Mouse (Mus musculus) brain, embryonic 14.5 days (tissue): ENCODE results near the gene Dbil5. TPM values are rescaled to one million over a fixed set of nuclear protein-coding genes. Genes with fewer than 3 reads are reported as not detected.

ENCODE experiments used
- DNase-seq: peaks from one replicate; pipeline ENCODE4 v3.0.0-alpha.2; 2011; ENCODE audit warnings: low read depth
- CTCF ChIP-seq: fragments of 200-500 bp; IDR thresholded peaks from 2 replicates; pipeline ENCODE4 v1.5.1; 2012; ENCODE audit warnings: inconsistent platforms, mild to moderate bottlenecking, moderate library complexity, borderline replicate concordance; ENCODE audit not compliant: insufficient read depth, insufficient read length; ENCODE audit errors: extremely low read depth
- POLR2A ChIP-seq: fragments of 200-500 bp; IDR thresholded peaks from 2 replicates; pipeline ENCODE4 v1.6.1; 2012; ENCODE audit warnings: mild to moderate bottlenecking, inconsistent platforms, borderline replicate concordance; ENCODE audit not compliant: poor library complexity, insufficient read depth, insufficient read length, severe bottlenecking; ENCODE audit errors: extremely low read depth
- polyA plus RNA-seq: library from polyadenylated mRNA; depleted of rRNA; stranded (reverse); fragments of >200 nt; gene quantifications from 2 replicates; pipeline ENCODE4 v1.2.3, GENCODE M21; 2012

Dbil5 gene
- polyA plus RNA-seq, 1 experiment, result 0.75 TPM

DNA sequence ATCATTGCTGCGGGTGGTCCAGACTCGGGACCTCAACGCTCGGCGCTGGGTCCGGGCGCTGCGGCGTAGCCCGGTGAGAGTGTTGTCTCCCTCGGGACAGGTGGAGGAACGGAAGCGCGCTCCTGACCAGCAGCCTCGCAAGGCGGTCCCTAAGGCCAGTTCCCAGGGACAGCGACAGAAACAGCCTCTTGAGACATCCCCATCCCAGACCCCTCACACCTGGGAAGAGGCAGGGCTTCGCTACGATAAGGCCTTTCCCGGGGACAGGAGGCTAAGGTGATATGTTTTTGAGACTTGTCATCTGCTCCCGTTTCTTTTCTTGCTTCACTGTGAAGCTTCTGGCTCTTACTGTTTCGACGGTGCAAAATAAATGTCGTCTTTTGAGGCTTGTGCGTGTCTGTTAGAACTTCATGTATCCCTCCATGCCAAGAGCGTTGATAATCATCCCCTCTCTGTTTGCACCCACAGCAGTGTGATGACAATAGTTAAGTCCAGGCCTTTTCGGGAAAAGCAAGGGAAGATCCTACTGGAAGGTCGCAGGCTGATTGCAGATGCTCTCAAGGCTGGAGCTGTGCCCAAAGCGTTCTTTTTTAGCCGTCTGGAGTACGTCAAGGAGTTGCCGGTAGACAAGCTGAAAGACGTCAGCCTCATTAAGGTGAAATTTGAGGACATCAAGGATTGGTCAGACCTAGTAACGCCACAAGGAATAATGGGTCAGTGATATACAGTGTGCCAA lies 26.6 kb downstream of the Dbil5 start:
- no peak for TF ChIP-seq CTCF
- no peak for TF ChIP-seq POLR2A
- DNase-seq, result no peak

DNA sequence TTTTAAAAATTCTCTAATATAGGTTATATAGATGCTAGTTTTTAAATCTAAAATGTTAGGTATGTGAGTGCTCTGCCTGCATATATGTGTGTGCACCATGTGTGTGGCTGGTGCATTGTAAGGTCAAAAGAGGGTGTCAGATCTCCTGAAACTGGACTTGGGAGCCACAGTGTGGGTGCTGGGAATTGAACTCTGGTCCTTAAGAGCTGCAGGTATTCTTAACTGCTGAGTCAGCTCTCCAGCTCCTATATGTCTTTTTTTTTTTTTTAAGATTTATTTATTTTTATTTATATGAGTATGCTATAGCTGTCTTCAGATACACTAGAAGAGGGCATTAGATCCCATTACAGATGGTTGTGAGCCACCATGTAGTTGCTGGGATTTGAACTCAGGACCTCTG lies 29.0 kb downstream of the Dbil5 start:
- TF ChIP-seq POLR2A, result no peak
- TF ChIP-seq CTCF, result no peak
- DNase-seq, result no peak

DNA sequence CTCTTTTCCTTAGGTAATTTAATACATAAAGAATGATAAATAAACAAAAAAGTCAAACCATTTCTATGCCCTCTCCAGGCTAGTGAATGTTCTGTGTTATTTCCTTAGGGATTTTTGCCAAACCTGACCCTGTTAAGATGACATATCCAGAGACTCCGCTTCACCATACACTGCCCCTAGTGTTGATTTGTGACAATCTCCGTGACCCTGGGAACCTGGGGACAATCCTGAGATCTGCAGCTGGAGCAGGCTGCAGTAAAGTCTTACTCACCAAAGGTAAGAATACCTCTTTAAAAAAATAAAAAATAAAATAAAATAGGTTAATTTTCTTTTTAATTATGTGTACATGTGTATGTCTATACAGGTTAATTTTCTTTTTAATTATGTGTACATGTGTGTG lies 29.8 kb downstream of the Dbil5 start:
- TF ChIP-seq CTCF (peak; percentile 26; the same call in 1 of the 2 replicates), POLR2A (no peak)
- DNase-seq, result no peak

DNA sequence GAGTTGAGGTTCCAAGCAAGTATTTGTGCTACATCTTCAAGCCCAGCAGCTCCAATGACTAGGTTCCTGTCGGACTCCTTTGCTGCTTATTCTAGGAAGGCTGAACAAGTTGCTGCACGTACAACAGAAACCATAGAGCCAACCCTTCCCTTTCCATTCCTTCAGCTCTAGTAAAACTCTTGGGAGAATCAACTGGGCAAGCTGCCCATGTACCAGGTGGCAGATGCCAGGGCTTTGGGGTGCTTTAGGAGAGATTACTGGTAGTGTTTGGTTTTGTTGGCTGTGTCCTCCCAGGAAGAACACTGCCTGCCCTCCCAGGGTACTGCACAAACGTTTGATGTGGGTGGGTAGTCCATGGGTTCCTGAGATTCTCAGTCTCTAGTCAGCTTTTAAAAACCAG lies 34.6 kb downstream of the Dbil5 start:
- DNase-seq, result peak; percentile 39
- TF ChIP-seq CTCF (no peak), POLR2A (no peak)

DNA sequence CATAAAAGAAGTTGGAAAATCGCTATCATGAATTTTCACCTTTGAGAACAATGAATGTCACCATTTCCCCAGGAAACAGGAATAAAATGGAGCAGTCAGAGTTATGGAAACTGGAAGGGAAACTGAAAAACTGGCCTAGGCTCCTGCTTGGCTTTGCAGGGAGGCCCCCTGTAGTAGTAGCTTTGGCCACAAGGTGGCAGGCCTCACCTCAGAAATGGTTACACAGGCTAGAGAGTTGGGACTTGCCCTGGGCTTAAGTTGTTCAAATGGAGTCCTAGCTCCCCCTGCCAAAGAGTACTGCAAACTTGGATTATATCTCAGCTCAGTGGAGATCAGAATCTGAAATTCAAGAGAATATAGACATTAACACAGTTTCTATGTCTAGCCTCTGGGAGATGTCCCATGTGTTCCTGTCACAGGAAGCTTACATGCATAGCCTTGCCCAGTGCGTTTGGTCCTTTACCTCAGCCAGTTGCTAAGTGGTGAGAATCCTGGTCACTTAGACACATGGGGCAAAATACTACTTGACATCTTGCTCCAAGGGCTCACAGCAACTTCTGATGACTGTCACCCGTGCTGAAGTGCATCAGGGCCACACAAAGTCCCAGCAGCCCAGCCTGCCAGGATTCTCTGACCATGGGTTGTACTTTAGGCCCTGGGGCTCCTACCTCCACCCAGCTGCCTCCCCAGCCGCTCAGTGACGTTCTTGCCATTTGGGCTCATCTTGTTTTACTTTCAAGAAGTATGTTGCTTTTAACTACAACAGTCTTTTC lies 35.9 kb downstream of the Dbil5 start:
- DNase-seq, result peak; percentile 91
- peak; percentile 95 for TF ChIP-seq CTCF
- TF ChIP-seq POLR2A, result no peak

DNA sequence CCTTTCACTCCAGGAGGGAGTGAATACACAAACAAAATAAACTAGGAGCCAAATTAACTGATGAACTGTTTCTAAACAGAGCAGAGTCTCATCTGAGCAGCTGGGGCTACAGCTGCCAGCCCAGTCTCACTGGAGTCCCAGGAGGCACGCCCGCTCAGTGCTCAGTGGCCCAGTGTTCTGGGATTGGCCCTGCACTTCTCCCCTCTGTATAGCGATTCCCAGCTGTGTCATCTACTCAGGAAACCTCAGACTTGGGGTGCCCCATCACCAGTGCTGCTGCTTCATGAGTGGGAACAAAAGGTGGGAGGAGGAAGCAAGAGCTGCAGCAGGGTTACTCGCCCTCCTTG lies 36.5 kb downstream of the Dbil5 start:
- TF ChIP-seq POLR2A, result no peak
- TF ChIP-seq CTCF, result no peak
- DNase-seq, result no peak

DNA sequence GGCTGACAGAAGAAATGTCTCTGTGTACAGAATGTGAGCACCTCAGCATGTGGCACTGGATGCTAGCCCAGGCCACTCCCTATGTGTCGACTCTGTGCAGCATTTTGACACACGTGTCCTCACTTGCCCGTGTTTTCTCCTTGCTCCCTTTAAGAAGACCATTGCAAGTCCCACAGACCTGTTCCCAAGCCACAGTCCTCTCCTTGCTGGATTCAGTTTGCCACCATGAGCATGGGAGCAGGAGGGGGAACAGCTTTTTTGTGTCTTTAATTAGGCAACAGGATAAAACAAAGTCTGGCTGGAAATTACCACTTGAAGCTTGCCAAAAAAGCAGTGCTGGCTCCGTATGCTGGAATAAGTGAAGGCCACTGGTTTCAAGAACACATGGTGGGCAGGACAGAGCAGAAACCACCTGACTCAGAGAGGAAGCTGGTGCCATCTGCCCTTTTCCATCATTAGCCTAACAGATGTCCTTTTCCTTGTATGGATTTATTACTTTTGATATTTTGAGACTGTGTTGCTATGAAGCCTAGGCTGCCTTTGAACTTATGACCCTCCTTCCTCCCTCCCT lies 38.1 kb downstream of the Dbil5 start:
- TF ChIP-seq POLR2A (no peak), CTCF (no peak)
- DNase-seq, result peak; percentile 85

DNA sequence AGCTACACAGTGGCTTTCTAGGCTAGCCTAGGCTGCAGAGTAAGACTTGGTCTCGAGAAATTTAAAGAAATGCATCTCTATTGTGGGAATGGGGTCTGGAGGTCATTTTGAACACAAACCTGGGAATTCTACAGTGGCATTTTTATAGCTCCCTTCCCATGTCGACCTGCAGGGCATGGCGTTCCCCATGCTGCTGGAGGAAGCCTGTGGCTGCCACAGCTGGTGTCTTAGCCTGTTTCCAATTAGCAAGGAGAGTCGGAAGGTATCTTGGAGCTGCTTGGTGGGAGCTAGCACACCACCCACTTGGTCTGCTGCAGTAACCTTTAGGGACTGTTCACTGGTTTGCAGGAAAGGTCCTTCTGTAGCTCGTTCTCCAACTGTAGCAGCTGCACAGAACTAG lies 38.7 kb downstream of the Dbil5 start:
- no peak for TF ChIP-seq CTCF
- no peak for TF ChIP-seq POLR2A
- DNase-seq, result peak; percentile 10

DNA sequence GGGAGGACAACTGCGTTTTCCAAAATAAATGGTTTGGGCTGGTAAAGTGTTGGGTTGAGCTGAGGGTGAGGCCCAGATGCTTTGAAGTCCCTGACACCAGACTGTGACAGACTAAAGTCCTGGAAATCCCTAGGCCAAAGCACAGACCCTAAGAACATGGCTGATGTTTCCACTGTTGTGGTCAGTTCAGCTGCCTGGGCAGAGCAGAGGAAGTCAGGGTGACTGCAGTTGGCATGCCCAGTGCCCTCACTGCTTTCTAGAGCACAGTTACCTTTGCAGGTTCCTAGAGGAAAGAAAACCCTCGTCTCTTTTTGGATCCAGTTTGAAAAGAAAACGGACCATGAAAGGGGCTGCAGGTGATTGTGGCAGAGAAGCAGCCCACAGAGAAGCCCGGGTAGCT lies 40.0 kb downstream of the Dbil5 start:
- TF ChIP-seq CTCF (no peak), POLR2A (no peak)
- no peak for DNase-seq

DNA sequence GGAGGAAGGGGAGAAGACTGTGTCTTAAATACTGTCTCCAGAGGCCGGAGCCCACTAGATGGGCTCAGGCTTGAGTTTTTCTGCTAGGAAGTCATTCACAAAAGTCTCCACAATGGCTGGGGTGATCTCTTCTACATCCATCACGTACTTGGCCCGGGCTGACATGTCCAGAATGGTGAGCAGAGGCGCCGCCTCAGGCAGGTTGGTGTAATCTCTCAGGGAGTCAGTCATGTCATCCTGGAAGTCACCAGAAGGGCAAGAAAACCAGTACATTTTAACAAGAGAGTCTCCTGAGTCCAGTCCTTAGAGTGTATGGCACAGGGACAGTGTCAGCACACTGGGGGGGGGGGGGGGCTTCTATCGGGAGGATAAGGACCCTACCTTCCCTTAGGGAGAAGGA lies 41.1 kb downstream of the Dbil5 start:
- DNase-seq, result no peak
- TF ChIP-seq CTCF (no peak), POLR2A (no peak)

DNA sequence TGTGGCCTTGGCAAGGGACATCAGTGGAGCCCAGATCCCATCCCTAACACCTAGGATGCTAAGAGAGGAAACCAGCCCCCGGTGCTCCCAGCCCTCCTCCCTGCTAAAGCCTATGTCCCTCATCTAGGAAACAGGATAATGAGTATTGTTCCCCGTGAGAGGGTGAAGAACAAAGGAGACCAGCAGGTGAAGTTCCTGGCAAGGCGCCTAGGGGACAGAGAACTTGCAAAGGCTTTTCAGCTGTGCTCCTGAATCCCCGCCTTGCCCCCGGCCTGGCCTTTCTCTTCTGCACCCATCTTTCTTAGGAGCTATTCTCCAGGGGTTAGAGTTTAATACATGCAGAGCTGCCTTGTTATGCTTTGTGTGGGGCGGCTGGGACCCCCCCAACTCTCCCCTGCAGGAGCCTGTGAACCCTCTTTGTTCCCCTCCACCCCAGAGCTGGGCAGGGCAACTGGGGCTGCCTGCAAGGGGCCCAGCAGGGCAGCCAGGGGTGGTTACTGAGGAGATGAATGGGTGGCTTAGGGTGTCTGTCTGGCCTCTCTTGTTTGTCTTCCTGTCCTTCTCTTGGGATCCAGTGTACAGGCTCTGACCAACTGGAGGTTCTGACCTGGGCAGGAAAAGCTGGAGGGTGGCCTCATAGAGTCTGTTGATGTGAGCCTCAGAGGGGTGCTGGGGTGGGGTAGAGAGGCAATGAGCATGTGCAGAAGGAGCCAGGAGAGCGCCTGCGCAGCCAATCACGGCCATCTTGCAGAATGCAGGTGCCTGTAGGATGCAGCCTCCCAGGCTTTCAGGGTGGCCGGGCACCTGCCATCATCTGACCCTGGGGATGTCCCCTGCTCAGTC lies 43.0 kb downstream of the Dbil5 start:
- peak; percentile 43 for DNase-seq

More for the DNA sequence above, 43.0 kb downstream of the Dbil5 start:
- TF ChIP-seq CTCF, result no peak
- TF ChIP-seq POLR2A, result no peak
